Mouse (Mus musculus) thymus, adult 18-20 months (tissue): ENCODE measurements at regions not wholly inside any gene's neighbourhood (a gene's known extent, or its start where the extent isn't known, plus 50 kb on each side); places are given as distances from the start of the nearest gene placed in this dataset.

Experiments
- DNase-seq, 2 experiments: peaks; one replicate each; pipeline ENCODE4 v3.0.0; 2022; ENCODE audit warnings: mixed read lengths in 2 of 2

DNA sequence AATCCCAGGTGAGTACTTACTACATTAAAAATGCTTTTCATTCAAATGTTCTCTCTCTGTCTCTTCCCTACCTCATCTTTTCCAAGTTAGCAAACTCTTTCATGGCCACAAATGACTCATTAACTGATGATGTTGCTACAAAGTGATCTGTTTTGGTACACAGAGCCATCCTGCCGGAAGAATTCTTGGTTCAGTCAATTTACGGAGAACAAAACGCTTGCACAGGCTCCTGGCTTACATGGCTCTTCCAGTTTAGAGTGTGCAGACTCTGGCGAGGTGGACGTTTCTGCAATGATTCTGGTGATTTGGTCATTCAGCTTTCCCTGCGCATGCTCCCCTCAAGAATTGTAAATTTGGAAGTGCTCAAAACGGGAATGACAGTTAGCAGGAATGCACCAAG is 131.4 kb upstream of the Sel1l start:
- no peak for DNase-seq

DNA sequence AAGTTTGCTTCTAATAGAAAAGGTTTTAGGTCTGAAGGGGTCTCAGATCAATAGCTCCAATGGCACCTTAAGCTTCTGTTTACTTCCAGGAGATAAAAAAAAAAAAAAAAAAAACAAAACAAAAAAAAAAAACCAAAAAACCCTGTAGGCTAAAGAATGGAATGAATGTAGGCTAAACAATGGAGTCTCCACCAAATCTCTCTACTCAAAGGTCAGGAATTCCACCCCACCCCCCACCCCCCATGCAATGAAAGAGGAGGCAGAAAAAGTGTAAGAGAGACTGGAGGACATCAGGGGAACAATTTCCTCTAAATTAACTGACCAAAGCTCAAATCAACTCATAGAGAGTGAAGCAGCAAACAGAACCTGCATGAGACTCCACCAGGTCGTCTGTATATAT is 122.1 kb upstream of the Sel1l start:
- no peak for DNase-seq

DNA sequence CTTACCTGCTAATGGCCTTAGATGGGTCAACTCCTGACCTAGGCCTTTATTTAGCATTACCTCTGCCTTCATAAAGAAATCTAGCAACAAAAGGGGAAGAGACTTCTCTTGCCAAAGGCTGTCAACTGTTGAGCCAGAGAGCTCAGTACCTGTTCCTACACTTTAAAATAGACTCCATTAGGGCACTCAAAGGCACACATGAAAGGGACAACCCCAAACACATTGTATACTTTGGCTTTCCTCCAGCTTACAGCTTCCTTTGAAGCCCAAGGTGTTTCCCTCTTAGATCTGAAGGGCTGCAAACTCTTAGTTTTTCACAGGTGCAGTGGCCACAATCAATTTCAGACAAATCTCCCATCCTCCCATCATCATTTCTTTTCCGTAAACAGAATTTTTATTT is 117.0 kb upstream of the Sel1l start:
- no peak for DNase-seq

DNA sequence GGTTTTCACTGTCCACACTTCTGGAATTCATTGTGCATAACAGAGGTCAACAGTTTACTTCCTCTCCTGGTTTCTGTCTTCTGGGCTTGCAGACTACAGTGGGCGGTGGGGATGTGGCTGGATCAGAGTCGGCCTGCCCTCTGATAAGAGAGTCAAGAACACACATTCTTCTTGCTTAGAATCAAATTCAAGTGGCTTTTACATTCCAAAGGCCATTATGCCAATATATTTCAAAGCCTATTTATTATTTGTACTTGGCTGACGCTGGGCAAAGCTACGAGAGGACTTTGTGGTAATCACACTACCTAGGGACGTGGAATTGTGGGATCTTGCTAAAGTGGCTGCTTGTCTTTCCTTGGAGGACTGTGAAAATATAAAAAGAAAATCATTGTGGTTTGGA is 114.3 kb upstream of the Sel1l start:
- no peak for DNase-seq

DNA sequence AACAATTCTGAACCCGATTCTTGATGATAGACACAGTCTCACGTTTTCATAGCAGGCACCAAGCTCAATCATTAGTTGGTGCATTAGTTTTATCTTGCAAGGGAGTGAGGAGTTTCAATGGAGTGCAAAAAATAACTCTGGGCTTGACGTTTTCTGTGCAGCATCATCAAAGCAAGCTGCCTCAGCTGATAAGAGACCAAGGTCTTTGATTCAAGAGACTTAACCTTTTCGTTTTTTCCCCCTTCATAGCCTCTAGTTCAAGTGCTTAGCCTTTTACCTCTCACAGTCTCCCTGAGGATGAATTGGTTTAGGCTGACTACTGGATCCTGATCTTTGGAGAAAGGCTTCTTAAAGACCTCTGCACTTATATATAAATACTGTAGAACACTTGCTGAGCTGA is 109.1 kb upstream of the Sel1l start:
- DNase-seq = no peak

DNA sequence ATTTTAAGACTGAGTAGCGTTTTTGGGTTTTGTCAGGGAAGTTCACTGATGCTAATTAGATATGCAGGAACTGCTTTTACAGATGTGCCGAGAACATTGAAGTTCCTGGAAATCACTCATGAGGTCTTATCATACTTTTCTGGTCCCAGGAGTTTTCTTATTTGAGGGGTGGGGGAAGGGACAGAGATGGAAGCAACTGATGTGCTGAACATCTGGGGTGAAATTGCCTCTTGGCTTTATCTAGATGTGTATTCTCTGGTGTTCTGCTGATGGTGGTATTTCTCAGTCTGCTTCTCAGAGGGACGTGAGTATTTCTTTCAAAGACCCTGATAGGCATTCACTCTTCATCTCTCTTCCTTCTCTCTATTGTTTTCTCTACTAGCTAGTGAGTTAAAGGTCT is 107.5 kb upstream of the Sel1l start:
- no peak for DNase-seq

DNA sequence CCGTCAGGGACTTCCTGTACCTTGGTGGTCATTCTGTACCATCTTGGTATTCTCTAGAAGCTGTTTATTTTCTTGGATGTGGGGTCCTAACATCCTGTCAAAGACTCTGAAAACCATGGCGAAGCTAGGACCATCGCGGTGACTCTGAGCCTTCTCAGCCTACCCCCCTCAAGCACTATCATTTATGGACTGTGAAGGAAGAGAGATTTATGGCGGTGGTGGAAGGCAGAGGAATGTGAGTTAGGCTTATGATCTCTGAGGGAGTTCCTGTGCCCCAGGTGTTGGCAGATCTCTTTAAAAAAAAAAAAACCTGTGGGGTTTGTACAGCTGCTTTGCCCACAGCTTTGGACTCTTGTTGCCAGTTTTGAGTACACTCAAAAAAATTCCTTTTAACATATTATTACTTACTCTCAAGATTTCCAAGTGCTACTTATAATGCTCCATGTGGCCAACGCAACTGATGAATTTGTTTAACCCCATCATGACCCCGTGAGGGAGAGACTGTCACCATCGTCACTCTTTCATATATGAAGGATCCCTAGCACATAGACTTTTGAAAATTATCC is 99.7 kb upstream of the Sel1l start:
- no peak for DNase-seq

DNA sequence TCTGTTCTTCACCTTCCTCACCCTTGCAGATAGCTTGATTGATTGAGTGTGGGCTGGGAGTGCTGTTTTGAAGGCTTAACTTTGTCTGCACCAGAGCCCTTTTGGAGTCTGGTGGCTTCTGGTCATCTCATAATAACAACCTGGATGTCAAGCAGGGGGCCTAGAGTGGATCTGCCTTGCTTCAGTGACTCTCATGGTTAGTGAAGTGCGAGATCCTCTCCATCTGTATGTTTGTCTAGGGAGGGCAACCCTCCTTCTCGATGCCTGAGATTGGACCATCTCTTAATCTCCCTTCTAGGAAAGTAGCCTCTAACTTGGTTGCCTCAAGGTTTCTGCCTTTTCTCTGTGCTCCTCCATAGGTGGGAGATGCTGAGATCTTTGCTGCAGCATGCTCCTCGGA is 99.0 kb upstream of the Sel1l start:
- no peak for DNase-seq

DNA sequence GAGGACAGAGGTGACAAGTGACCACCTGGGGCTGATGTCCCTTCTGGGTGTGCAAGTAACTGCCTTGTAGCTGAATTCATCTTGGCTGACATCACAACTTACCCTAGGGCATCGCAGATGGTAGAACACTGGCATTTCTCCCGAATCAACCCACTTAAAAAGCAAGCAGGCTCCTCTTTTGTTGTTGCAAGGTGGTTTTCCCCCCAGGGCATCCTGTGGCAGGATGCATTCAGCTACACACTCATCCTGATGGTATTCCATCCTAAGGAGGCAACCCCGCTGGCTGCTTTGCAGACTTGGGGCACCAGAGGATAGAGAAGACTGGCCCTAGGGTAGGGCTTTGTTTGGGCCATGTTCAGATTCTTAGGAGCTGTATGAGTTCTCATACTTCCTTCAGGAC is 97.6 kb upstream of the Sel1l start:
- DNase-seq = no peak

DNA sequence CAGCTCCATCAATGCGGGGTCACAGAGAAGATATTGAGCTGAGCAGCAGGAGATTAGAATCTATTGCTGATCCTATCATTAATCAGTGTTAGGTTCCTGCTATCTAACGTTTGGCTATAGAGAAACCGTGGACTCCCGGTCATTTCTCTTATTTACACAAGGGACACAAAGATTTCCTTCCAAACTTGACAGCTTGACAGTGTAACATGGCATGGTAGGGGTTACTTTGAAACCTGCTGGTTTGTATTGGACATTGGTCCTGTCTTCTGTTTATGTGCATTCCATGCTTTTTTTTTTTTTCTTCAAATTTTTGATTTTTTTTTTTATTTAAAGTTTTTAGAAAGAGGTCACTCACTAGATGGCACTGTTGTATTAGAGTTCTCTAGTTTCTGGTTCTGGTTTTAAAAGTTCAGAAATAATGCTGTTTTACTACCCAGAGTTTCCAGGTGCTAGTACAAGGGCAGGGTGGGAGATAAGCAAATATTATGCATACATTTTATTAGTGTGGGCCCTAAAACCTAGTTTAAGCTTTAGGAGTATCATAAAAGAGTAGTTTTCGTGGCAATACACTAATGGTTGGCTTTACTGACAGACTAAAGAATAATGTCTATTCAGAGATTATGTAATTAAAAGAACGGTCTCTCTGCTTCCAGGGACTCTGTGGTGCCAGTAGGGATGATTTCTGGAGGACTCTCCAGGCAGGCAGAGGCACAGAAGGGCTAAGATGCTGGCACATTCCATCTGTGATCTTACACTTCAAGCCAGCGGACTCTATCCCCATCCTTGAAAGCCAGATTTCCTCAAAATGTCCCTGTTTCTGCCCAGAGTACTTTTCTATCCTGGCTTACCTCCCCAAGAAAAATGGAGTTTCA is 83.8 kb upstream of the Sel1l start:
- no peak for DNase-seq

DNA sequence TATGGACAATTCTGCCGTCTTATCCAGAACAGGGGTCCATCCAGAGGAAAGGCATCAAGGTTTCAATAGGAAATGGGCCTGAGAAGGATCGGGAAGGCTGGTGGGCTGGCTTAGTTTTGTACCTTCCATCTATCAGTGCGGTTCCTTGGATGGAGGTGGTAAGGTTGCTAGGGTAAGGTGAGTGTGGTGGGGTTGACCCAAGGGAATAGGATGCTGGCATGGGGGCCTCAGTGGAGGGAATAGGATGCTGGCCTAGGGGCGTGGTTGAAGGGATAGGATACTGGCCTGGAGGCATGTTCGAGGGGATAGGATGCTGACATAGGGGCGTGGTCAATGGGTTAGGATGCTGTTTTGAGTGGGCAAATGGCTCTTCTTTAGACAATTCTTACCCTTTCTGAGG is 82.6 kb upstream of the Sel1l start:
- DNase-seq = no peak

DNA sequence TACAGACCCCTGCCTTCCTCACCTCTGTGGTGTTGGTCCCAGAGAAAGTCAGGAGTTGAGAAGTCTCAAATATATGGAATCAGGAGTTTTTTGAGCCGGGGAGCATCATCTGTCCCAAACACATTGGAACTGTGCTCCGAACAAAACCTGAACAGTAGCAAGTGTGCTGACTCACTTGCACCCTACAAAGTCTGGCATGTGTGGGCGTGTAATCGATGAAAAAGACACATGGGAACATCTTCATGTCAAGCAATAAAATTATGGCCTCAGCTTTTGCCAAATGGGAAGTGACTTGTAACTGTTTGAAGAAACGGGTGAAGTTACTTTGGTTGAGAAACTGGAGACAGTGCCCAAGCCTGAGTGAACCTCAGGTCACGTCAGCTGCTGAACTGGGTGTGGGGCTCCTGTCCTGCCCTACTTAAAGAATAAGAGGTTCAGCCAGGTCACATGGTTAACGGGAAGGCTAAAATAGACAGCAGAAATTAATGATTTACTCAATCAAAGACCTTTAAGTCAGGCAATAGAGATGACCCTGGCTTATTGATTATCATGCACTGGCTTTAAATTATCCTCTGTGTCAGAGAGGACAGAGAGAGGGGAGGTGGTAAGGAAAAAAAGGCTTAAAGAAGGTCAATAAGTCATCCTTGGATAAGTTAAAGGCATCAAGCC is 80.6 kb upstream of the Sel1l start:
- no peak for DNase-seq

DNA sequence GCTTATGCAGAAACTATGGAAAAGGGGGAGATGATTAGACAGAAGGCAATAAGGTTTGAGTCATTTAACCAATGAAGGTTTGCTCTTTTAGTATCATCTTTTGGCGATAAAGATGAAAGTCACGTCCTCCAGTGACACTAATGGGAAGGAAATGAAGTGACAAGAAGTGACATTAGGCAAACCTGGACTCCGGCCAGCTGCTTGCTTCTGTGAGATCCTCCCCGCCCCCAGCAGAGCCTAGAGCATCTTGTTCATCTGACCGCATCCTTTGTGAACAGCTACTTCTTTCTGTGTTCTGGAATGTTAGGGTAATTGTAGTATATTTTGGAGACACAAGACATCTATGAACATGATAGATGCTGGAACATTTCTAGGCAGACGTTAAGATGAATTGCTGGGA is 78.6 kb upstream of the Sel1l start:
- DNase-seq = no peak

DNA sequence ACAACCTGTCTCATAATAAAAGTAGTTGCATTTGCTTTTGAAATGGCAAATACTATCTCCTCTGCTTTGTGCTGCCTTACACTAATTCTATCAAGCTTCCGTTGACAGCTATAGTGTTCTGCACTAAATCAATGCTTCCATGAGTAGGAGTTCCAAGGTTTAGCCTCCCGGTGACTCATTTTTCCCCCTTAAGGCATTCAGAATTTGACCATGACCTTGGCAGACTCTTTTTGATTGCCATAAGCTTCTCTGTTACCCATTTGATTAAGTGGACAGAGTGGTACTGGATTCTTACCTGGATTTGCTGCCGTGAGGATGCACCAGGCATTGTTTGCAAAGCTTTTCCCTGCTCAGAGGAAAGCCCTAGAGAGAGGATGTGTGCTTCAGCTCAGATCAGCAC is 66.5 kb upstream of the Sel1l start:
- no peak for DNase-seq

DNA sequence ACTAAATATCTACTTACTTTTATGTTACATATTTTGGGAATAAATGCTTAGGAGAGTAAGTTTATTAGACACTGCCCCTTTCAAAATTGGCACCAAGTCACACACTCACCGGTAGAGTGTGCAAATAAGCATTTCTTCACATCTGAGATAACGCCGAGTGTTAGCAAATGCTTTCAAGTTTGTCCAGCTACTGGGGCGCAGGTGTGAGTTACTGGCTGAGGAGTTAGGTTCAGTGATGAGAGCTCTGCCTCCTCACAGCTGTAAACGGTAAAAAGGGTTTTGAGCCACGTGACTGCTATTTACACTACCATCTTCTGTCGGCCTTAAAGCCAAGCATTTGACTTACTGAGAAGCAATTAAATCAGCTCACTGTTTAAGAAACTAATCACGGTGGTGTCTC is 61.6 kb upstream of the Sel1l start:
- no peak for DNase-seq
